Mouse (Mus musculus) layer of hippocampus, postnatal 10 days (tissue): ENCODE measurements at regions not wholly inside any gene's neighbourhood (a gene's known extent, or its start where the extent isn't known, plus 50 kb on each side); places are given as distances from the start of the nearest gene placed in this dataset.

ENCODE experiments used
- DNase-seq, 2 experiments: peaks; one replicate each; pipeline ENCODE4 v3.0.0; 2021; ENCODE audit warnings: low spot score in 2 of 2

DNA sequence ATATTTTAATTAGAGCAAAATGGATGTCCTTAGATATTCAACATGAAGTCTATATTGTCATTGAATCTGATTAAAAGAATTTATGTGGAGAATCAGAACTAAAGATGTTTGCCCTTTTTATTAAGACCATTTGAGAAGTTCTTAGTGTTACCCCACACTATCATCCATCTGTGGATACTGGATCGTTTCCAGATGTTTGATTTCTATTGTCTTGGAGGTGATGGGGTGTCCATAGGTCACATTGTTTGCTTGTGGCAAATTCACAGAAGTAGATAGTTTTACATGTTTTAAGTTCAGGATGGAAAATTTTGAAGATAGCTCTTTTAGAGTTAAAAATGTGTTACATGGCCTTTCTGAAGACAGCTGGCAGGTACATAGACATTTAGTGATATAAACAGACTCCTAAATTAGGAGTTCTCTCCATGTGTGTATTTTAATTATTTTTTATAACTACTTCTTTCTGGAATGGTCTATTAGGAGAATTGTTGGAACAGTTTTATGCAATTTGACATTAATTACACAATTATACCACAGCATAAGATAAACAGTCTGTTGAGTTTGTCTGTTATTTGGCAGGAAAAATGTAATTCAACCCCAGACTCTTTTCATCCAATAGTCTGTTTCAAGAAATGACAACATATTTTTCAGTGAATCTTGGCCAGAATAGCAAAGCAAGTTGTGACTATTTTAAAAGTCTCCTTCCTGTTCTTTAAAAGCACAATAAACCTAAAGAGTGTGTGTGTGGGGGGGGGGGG is 368.8 kb upstream of the Plscr5 start:
- DNase-seq: no peak

DNA sequence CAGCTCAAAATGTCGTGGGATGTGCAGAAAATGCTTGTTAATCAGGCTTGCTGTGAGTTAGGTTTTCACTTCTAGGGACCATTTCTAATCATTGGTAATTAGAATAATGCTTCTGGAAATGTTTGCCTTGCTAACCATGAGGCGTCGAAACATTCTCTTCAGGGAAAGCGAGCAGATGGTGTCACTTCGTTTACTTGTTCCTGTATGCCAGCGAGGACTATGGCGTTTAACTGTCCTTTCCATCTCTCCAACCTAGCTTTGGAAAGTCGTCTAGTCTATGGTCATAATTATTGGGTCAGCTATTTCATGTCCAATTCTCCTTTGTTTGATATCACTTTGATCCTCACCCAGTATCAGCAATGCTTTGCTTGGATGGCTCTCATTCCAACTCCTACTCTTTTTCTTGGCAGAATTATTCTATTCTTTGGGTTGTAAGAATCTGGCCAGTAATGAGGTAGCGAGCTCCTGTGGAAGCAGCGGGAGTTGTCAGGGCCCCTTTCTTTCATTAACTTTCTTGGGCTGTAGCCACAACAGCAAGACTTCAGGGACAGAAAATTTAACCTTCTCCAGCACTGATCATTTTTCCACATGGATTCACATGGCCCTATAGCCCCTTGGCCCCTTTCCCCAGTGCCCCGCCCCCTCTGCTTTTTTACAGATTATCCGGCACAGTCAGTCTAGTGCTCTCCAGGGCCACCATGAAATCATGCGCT is 374.0 kb upstream of the Plscr5 start:
- DNase-seq: no peak

DNA sequence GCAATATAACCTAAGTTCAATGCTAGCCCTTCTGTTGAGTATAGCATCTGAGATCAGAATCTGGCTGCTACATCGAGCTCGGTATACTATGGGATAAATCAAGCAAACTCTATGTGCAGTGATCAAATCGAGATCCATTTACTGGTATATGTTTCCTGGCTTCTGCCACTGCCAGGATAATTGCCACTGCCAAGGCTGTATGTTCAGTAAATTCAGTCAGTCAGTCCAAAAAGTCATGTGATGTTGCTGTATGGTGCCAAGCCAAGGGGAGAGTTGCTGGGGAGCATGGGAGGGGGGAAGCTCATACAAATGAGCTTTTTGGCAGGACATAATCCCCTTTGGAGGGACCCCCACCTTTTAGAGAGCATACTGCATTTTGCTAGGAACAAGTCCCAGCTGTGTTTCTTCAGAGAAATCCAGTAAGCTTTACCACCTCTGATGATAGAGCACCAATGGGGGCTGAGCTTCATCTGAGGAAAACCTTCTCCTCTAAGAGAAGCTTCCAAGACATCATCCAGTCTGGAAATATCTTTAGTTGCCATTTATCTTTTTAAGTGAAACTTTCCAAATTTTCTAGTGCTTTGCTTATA is 389.3 kb upstream of the Plscr5 start:
- no peak for DNase-seq

DNA sequence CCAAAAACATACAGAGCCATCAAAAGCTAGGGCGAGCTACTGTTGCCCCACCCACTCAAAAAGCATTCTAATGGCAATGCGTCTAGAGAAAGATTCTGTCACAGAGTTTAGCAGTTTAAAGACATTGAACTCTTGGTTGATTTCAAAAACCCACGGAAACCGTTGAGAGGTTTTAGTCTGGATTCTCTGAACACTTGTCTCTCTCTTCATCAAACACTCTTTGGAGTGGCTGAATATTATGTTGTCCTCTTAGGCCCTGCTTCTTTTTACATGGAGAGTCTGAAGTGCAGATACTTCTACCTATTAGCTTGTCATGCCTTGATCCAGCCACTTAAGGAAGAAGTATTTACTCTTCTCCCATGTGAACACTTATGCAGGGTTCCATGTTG is 393.9 kb upstream of the Plscr5 start:
- DNase-seq: no peak

DNA sequence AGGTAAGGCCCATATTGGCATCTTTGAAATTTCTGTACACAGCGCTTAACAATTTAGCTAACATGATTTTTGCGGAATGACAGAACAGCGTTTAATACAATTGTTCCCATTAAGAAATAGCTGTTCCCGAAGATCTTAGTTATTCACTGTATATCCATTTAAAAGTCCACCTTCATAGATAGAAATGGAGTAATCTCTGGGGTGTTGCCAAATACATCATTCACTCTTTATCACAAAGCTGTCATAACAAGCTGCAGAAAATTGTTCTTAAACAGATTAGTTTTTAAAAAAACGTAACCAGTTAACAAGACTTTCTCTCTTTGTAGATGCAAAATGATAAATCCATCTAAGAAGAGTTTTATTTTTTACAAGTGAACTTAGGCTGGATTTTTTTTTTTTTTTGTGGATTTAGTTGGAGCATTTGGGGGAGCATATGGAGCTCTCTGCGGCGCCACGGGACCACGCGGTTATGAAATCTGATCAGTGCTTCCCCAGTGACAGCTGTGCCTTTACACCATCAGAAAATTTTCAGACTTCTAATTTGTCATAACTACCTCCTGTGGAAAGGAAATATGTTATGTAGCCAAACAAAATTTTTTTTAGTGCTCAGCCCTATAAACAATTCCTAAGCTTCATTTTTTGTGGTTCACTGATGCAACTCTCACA is 394.4 kb upstream of the Plscr5 start:
- peak; percentile 8 to 23 for DNase-seq

DNA sequence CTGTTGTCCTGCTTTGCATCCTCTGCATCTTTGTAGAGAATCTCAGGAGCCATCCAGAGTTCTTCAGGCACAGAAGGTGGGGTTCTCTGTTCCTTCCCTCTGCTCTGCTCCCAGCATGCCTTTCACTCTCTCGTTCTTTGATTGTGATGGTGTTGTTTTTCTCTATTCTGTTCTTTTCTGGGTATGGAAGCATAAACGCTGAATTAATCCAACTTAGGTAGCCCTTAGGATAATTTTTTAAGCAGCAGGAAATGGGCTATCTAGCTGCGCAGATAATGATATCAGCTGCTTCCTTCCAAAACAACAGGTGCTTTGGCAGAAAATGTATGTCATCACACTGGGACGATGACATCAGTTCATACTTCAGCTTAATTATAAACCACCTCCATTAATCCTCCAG is 395.8 kb upstream of the Plscr5 start:
- DNase-seq: no peak

DNA sequence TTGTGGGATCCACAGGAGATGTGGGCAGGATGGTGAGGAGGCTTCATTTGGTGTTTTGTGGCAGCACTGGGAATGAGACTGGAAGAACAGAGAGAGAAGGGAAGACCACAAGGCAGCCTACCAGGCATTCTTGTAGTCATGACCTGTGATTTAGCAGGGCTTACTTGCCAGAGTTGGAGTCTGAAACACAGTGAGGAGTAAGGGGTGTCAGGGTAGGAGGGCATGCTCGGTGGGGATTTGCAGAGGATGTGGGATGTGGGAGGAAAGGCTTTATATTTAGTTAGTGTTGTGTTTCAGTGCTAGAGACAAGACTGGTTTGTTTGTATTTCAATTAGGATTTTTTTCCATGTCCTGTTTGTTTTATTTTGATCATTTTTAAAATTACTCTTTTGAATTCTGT is 387.3 kb upstream of the Zic1 start:
- no peak for DNase-seq

DNA sequence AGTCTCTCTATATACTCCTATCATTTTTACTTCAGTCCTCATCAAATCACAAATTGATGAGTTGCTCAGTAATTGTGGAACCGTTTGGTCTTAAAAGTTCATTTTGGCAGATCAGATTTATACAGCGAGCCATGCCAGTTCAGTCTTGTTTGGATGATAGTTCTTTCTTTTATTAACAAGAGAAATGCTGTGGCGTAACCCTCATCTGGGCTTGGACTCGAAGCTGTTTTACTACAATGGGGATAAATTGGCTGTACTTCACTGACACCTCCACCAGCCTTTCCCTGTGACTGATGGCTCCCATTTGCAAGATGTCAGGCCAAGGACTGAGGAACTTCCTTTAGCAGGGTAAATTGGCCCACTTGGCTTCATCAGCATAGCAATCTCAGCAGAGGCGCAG is 345.5 kb upstream of the Zic1 start:
- no peak for DNase-seq

DNA sequence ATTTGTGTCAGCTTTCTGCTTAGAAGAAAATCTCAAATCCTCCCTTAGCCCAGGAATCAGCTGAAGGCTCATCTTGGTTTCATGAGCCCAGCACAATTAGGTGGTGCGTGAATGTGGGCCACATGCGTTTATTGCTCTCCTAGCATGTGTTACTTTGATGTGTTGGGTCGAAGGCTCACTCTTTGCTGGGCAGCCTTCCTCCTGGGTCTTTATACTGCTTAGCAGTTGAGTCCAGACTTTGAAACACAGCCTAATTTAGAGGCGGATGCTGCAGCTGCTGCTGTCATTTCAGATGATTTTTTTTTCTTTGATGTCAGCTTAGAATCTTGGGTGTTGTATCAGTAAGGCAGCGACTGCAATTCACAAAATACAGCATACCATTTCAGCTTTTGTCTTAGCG is 315.2 kb upstream of the Zic1 start:
- no peak for DNase-seq

DNA sequence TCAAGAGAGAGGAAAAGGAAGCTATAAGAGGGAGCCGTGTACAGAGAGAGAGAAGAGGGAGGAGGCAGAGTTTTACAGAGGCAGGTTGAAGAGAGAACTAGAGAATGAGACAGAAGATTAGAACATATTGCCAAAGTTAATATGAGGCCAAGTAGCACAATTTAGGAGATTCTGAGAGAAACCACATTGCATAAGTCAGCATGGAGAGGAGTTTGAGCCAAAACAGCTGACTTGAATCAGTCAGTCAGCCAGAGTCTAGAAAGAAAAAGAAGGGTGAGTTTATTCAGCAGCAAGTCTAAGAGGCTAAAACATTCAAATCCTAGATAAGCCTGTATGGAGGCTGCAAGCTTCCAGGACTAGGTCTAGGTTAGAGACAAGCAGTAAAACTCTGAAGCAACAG is 301.1 kb upstream of the Zic1 start:
- DNase-seq: no peak

DNA sequence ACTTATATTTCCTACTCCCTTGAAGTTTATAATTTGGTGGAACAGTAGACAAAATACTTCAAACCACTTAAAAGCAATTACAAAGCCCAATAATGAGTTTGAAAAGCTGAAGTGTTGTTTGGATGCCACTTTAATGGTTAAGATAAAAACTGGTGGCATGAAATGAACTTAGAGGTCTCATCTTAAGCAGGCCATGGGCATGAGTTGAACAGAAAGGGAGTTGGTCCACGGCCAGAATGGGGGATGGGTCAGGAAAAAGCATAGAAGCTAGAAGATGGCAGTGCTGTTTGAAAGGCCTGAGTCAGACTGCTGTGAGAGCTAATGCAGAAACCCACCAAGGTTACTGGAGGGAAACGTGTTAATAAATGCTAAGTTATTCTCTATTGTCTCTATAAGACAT is 294.5 kb upstream of the Zic1 start:
- DNase-seq: peak in 1 of 2 experiments; percentile 11

DNA sequence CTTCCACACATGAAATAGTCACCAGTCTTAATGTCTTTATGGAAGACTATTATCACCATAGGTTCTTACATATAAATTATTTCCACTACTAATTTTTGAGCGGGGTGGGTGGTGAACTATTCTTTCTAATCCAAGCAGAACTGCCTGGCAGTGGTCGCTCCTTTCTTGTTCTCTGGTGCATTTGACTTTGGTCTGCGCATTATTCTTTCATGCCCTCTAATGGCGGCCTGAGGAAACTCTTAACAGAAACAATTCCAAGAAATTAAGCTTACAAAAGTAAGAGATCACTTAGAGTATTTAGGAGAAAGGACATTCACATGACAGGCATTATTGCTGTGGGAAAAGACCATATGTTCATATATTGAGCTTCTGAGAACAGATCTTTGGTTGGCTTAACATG is 288.5 kb upstream of the Zic1 start:
- DNase-seq: no peak

DNA sequence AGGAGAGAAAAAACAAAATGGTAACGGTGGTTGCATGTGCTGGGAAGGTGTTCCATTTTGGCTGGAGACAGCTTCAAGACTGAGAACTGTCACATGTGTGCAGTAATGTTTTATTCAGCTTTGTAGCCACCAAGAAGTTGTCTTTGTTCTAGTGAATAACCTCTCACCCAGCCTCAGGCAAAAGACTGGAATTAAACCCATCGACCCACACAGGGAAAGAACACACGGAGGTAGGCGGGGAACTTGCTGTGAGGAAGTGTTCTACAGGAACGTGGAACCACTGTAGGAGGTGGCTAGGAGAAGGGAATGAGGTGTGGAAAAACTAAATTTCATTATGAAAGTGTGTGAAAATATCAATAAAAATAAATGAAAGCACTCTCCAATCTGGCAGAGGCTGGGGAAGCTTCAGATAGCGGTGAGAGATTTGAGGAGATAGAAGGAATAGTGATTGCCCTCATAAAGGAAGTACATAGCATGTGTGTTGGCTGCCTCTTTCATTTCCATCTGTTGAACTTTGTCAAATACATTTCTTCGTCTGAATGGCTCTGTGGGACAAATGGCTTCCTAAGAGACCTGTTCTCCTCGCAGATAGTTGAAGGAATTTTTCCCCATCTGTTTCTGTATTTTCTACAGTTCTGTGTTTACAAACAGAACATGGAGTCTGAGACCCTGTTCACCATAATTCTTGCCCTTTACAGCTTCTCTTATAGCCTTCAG is 286.9 kb upstream of the Zic1 start:
- no peak for DNase-seq

DNA sequence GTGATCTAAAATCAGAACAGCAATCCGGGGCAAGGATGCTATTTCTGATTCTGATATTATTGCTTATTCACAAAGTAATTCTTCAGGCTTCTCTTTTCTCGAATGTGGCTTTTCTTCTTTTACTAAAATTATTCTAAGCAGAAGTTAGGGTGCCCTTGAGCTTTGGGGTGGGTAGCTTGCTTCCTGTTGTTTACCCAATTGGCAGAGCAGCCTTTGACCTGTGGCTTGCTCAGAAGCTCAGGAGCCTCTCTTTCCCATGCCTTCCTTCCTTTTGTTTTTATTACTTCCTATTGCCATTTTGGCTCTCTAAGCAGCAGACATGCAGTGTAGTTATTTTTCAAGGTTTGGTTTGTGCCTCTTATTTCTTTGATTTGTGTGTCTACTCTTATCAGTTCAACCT is 244.8 kb upstream of the Zic1 start:
- no peak for DNase-seq

DNA sequence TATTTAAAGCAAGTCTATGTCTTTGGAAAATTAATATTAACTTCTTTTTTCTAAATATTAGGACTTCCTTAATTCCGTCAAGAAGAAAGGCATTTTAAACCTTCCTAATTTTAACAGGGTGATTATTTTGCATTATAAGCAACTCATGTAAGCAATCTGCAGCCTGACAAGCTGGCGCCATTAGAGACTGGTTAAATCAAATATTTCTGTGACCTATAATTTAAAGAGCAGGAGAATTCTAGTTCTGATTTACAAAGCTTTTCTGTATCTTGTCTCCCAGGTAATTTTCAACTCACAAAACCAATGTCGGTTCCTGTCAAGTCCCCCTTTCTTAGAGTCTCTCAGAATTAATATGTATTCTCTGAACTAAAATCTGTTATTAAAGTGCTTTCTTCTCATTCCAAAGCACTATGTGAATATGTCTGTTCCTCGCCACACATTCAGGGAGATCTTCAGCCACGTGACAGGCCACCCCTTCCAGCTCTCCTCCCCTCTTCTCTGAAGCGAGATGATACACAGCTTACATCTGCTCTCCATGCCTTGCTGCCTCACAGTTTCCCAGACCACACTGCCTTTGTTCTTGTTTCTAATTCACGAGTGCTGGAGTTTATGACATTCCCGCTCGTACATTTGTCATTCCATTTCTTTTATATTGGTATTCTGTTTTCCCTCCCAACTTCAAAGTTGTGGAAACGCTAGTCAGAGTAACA is 244.0 kb upstream of the Zic1 start:
- peak in 1 of 2 experiments; percentile 4 for DNase-seq

DNA sequence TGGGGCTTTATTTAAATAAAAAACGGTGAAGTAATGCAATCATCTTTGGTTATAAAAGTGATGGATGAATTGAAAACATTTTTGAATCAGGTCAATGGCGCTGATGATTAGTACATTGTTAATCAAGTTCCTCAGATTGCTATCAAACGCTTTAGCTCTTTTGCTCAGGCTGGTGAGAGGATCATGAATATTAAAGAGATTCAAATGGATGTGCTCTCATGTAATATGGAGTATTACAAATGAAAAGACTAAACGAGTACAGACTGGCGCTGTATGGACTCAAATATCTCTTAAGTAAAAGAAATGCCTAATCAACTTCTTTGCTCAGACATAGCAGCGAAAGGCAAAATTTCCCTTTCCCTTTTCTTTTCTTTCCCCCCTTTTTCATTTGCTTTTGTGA is 236.1 kb upstream of the Zic1 start:
- no peak for DNase-seq

DNA sequence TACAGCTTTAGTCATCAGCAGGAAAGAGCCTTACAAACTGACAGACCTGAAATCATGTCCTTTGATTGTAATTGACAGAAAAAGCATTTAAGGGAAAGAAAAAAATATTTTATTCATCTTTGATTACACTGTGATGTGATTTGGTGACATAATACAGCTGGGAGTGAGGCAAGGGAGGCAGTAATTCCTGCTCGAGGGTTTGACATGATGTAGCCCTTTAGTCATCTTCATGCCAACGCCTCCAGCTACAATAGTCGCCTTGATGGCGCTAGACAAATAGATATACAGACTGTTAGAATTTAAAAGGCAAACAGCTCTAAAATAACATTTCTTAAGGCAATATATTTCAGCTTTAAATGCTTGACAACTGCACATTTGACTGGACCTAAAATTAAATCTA is 226.3 kb upstream of the Zic1 start:
- DNase-seq: no peak

DNA sequence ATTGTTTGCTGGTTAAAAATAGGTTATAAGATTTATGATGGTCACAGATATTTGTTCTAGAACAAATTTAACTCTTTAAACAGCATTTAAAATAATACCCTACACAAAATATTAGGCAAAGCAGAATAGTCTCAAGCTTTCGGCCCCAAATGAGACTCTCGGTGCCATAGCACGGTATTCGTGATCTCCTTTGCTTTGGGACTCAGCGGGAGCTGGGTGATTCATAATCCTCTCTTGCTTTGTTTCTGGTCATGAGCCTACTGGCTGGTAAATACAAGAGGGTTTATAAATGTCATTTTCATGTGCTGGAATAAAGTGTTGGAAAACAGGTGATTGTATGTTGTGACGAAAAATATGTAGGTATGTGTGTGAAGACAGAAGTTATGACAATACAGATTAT is 223.1 kb upstream of the Zic1 start:
- DNase-seq: no peak

DNA sequence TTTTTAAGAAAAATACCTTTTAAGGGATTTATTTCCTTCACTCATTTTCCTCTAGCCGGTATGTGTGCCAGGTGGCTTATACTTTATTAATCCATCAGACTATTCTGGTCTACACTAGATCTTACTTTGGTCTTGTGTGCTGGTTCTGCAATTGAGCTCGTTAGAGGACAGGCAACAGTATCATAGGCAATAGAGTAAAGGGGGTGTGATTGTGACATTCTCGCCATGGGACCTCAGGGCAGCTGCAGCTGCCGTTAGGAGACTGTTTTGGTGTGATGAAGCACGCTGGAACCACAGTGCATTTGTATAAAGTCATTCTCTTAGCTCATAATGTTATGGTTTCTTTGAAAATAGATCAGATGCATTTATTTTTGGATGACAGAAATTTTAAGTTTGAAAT is 222.3 kb upstream of the Zic1 start:
- no peak for DNase-seq

DNA sequence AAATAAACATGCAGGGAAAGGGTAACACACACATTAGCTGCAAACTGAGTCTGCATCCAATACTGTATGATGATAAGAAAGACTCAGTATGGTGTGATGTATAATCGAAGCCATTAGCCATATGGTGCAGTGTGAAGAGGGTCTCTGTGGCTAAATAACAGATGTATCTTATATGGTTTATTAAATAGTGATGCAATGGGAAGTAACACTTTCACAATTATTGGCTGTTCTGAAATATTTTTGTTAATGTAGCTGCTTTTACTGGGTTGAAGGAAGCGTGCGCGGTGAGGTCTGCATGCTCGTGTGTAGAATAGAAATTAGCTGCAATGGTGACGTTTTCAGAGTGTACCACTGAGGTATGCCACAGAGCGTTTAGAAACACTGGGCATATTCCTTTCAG is 221.7 kb upstream of the Zic1 start:
- DNase-seq: no peak

DNA sequence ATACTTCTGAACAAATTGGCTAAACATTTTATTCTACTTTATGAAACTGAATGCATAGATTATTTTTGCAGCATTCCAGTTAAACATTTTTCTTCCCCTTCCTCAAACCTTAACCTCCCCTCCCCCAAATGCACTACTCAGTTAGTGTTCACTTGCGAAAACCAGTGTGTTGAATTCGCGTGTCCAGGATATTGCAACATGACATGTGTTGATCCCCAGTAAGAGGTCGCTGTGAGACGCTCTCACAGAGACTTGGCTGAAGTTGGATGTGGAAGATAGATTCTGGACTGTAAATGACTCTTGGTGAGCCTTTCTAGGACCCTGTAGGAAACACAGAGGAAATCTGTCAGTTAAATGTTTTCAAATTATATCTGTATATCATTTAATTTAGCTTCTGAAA is 221.0 kb upstream of the Zic1 start:
- no peak for DNase-seq
